In the genomic region with DNA sequence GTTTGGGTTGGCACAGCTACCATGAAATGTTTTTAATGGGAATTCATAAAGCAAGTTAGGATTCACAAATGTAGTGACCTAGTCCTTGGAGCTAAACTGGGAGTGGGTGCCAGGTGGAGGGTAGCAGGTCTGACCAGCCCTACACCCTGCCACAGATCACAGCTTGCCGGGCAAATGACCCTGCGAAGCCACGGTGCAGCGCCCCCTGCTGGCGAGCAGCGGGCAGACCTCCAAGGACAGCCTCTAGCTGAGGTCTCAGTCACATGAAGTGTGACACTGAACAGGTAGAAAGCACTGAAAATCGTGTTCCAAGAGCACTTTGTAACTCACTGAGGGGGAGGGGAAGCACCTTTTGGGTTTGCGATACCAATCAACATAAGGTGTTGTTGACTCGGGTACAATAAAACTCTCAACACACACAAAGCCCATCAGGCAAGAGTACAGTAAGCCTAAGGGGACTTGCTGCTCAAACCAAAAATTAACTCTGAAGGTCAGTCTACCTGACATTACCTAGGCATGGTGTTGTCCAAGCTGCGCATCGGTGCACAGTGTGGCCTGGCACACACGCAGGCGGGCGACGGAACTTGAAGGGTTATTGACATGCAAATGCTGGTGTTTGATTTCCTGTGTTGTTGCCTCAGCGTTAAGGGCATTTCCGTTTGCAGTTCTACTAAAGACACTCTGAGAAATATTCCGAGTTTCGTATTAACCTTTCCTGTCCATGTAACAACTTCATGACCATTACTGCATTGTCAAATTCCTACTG, we compare ENCODE assay signal across 7 mouse cellular contexts.
A peak's percentile ranks its signal among the peaks of the same experiment; 100 is the strongest.
DNase-seq lines count a peak whose midpoint lies in the region; ATAC-seq and TF ChIP-seq lines count a peak whose summit lies in the region.

No protein-coding gene starts in this region.

- no peaks in the 10 kb centered on the region for H3K4me1 ChIP-seq in G1E (ENCODE audit: insufficient read depth, low read depth, low read length)
- H3K4me1 ChIP-seq in midbrain, postnatal 0 days (ENCODE audit: insufficient read depth, low read length), result no peaks in the 10 kb centered on the region

- H3K36me3 ChIP-seq in G1E (replicated peaks), result no peaks in the 10 kb centered on the region
- no peaks in the 10 kb centered on the region for H3K36me3 ChIP-seq in midbrain, postnatal 0 days (ENCODE audit: insufficient read depth, low read length)

- no peak overlapping the region for H3K9ac ChIP-seq in midbrain, postnatal 0 days (replicated peaks; ENCODE audit: low read length, poor library complexity, severe bottlenecking)

- no peak for ATAC-seq in G1E (ENCODE audit: extremely low read depth, insufficient number of reproducible peaks, low FRiP score, poor library complexity, severe bottlenecking)
- no peak for ATAC-seq in midbrain, postnatal 0 days (ENCODE audit: low FRiP score)

- peak; percentile 40; the same call in 1 of the 2 replicates for TF ChIP-seq CTCF in G1E (IDR thresholded peaks at IDR 0.05; ENCODE audit: low read depth, low read length)
- TF ChIP-seq CTCF in midbrain, postnatal 0 days (IDR thresholded peaks at IDR 0.05), result peak; percentile 71

- no peak overlapping the region for H3K4me2 ChIP-seq in midbrain, postnatal 0 days (ENCODE audit: low read depth, low read length, poor library complexity, severe bottlenecking)

- intact Hi-C loops in heart, postnatal 36 days (cut with DNase I), result no loop called here

- no peak overlapping the region for H3K4me3 ChIP-seq in G1E (ENCODE audit: low read depth, low read length)
- no peak overlapping the region for H3K4me3 ChIP-seq in midbrain, postnatal 0 days (ENCODE audit: low read depth, low read length)

- DNase-seq in layer of hippocampus, postnatal 10 days (ENCODE audit: low spot score in 2 of 2), result peak; percentile 41 to 45
- no peak for DNase-seq in layer of hippocampus, postnatal 36 days
- no peak for DNase-seq in G1E (ENCODE audit: low spot score)
- DNase-seq in adrenal gland, postnatal 14 days, result peak; percentile 80
- DNase-seq in heart, postnatal 36 days, result peak; percentile 44 to 67
- DNase-seq in midbrain, postnatal 0 days (ENCODE audit: low spot score), result no peak
- no peak for DNase-seq in left cerebral cortex, adult 8-10 months (ENCODE audit: low spot score in 2 of 2)

- 68% methylated on average over 19 of the region's 19 CpGs for WGBS in midbrain, postnatal 0 days

- H3K27ac ChIP-seq in midbrain, postnatal 0 days (ENCODE audit: low read depth, low read length), result no peak overlapping the region

- H3K9me3 ChIP-seq in G1E (replicated peaks), result peaks cover 52% of the 10 kb centered on the region
- no peaks in the 10 kb centered on the region for H3K9me3 ChIP-seq in midbrain, postnatal 0 days (ENCODE audit: low read length)

- H3K27me3 ChIP-seq in G1E (ENCODE audit: insufficient read depth, low read length), result no peaks in the 10 kb centered on the region
- no peaks in the 10 kb centered on the region for H3K27me3 ChIP-seq in midbrain, postnatal 0 days (ENCODE audit: insufficient read depth, low read length)

Comparison
In these comparisons a context has a peak if more than half of its experiments do, and no peak if none do; other contexts are left out.
1. DNase-seq: peak in layer of hippocampus, postnatal 10 days (2 of 2), adrenal gland, postnatal 14 days (single experiment) and heart, postnatal 36 days (2 of 2); none in layer of hippocampus, postnatal 36 days (0 of 2), G1E (single experiment), midbrain, postnatal 0 days (single experiment) and left cerebral cortex, adult 8-10 months (0 of 2).